Mouse (Mus musculus): ENCODE results near the gene Dcst2.

Gene Dcst2

GRCm38 (mm10) chr3:89411490-89412393 lies 50.0 kb downstream of the Dcst2 start, which contains the start of gene Flad1:
Gene Flad1, minus strand, starts transcription at chr3:89411870.
- DNase-seq (ENCODE audit: low spot score), result peak; percentile 100

DNA sequence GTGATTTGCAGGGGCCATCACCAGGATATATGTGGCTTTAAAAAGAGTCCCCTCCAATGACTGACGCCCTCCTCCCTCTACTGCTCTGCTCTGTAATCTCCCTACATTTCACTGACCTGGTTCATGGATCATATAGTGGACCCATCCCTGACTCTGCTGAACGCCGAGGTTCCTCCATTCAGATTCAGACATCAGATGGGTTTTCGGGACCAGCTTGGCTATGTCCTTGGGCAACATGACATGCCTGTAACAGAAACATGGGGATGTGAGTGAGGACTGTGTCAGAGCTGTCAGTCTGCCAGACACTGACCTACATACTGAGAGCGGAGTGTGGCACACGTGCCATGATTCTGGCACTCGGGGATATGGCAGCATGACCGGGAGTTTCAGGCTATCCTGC lies 54.4 kb downstream of the Dcst2 start:
- no peak for DNase-seq (ENCODE audit: low spot score)

GRCm38 (mm10) chr3:89417131-89417530 lies 55.4 kb downstream of the Dcst2 start:
- DNase-seq (ENCODE audit: low spot score), result peak; percentile 35

- DNase-seq (ENCODE audit: low spot score), result no peak
Observed at GRCm38 (mm10) chr3:89417840-89418169, 56.0 kb downstream of the Dcst2 start.

DNA sequence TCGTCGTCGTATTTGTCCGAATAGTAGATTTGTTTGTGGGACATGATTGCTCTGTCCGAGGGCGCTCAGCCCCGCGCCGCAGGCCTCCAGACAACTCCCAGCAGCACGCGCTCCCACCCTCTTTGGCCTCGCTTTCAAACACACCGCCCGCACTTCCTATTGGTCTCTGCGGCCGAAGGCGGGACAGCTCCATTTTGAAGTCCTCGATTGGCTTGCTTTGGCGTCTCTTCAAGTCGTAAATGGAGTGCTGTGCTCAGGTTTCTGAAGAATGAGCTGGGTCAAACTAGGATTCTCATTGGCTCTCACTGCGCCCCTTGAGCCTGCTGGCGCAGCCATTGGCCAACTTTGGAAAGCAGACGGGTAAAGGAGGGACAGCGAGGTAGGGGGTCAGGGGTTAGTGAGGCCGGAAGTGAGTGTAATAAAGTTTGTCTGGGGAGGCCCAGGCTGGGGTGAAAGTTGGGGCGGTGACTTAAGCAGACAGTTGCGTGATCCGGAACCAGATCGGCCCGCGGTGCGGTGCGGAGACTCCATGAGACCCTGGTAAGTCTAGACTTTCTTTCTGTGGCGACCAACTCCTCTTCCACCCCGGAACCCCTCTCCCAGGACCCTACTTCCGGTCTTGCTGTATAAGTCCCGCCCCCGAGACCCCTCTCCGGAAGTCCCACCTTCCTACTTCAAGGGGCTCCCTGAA lies 56.5 kb downstream of the Dcst2 start, which contains the start of the genes Cks1b and Shc1:
TSS of gene Cks1b (minus strand) at position 214 of the 691 bp plus-strand sequence.
TSS of gene Shc1 (plus strand) at position 274 of the 691 bp plus-strand sequence.
- DNase-seq (ENCODE audit: low spot score), result peak; percentile 98

DNA sequence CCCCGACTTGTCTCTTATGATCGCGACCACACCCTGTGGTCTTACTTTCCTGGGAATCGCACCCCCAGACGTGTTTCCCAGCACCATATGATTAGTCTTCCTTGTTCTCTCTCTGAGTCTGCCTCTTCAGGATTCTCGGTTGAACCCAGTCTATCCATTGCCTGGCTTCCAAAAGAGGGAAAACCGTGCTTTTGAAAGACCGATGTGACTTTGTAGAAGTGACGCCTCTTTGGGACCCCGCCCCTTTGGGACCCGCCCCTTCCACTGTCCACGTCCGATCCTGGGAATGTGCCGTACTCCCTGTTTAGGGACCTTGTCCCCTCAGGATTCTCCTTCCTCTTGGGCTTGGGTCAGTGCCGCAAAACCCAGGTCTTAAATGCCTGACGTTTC lies 57.1 kb downstream of the Dcst2 start:
- DNase-seq (ENCODE audit: low spot score), result peak; percentile 78

- peak; percentile 38 for DNase-seq (ENCODE audit: low spot score)
Observed at GRCm38 (mm10) chr3:89419571-89419970, 57.8 kb downstream of the Dcst2 start.

DNA sequence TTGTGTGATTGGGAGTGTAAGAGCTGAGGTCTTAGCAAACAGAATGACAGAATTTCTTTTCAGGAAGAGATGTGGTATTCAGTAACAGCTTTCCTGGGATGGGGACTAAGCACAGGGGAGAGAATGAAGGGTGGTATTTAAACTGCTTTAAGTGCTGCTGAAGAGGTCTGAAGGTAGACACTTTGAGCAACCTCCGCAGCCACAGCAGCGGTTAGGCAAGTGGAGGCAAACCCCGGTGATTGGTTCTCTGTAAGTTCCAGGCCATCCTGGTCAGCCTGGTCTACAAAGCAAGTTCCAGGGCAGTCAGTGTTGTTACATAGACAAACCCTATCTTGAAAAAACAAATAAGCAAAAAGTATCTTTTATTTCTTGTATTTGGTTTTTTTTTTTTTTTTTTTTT lies 58.2 kb downstream of the Dcst2 start:
- peak; percentile 32 for DNase-seq (ENCODE audit: low spot score)

DNA sequence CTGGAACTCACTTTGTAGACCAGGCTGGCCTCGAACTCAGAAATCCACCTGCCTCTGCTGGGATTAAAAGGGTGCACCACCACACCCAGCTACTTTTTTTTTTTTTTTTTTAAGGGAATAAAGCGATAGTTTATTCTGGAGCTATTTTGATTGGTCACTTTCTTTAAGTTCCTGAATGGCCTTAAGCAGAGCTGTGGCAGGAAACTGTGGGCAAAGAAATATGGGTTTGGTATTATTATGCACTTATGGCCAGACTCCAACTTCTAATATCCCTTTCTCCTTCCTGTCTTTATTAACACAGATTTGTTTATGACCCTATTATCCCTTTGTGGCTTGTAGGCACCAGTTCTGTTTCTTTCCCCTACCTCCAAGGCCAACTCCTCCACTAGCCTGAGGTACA lies 58.6 kb downstream of the Dcst2 start:
- DNase-seq (ENCODE audit: low spot score), result no peak

DNA sequence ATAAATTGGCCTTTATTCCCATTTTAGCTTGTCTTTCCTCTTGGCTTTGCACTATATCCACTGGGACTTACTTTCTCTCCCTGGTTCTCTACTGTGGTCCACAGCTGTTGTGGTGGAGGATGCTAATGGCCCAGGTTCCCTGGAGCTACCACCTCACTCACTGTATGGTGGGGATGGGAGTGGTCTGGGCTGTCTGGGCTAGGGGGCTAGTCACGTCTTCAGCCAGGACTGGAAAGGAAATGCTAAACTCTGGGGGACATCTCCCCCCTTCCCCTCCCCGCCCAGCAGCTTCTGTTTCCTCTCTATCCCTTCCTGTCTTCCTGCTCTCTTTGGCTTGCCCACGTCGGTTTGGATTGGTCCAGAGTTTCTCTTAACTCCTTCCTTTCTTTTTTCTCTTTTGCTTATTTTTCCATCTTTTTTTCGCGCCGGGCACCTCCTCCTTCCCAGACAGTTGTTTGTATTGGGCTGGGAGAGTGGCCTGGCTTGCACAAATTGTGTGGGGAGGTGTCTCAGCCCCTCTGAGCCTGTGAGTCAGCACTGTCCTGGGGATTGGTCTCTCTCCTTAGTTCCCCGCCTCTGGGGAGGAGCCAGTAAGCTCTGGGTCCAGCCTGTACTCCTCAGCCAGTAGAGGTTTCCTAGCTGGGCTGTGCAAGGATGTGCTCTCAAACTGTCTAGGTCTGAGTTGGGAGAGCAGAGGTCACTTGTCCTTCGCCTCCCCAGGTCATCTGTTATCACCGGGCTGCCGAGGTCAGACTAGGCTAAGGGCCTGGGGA lies 59.4 kb downstream of the Dcst2 start:
- peak; percentile 93 for DNase-seq (ENCODE audit: low spot score)

- DNase-seq (ENCODE audit: low spot score), result peak; percentile 54
Observed at GRCm38 (mm10) chr3:89421810-89422473, 60.2 kb downstream of the Dcst2 start.

- DNase-seq (ENCODE audit: low spot score), result no peak
Observed at GRCm38 (mm10) chr3:89422556-89423205, 60.9 kb downstream of the Dcst2 start.

DNA sequence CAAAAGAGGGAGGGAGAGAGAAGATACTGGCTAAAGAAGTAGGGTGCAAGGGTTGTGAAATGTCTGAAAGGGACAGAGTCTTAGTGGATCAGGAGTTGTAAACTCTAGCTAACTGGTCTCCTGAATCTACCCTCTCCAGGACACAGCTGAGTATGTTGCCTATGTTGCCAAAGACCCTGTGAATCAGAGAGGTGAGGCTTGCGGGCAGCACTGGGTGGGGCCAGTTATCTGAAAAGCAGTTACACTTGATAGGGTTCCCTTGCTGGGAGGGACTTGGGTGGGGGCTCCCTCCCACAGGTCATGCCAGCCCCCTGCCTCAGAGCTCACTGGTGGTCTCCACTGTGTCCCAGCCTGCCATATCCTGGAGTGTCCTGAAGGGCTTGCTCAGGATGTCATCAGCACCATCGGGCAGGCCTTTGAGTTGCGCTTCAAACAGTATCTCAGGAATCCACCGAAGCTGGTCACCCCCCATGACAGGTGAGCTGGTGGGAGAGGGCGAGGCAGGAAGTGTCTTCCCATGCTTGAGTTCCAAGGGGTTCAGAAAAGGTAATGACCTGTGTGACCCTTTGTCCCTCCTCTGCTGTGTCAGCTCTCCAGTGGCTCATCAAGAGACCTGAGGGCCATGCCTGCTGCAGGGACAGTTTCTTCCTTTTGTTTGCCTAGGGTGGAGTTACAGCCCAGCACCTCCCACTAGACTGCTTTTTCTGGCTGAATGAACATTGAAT lies 62.8 kb downstream of the Dcst2 start:
- DNase-seq (ENCODE audit: low spot score), result no peak

- DNase-seq (ENCODE audit: low spot score), result no peak
Observed at GRCm38 (mm10) chr3:89425141-89425525, 63.4 kb downstream of the Dcst2 start.

DNA sequence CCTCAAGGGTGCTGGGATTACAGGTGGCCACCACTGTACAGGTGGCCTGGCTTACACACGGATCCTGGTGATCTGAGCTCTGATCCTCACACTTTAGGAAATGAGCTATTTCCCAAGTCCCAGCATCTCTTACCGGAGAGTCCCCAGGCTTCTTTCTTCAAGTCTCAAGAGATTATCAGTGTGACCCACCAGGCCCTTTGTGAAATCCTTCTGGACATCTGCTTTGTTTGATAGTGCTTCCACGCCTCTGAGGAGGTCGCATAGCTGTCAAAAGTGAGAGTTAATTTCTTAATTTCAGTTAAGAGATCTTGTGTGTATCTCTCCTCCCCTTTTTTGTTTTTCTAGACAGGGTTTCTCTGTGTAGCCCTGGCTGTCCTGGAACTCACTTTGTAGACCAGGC lies 64.1 kb downstream of the Dcst2 start:
- DNase-seq (ENCODE audit: low spot score), result no peak

Measured in MN1 (cell line).